Mouse (Mus musculus): ENCODE results near the gene Cp. TPM values are rescaled to one million over a fixed set of nuclear protein-coding genes. Genes with fewer than 3 reads are reported as not detected.
"Not testable (repeated sequence)": the region's sequence is repeated elsewhere in the genome, so short reads cannot be mapped to it uniquely, and the experiment has no call there.

Cp gene
- polyA plus RNA-seq, 1 experiment from 2014 or later = 5.2 TPM

DNA sequence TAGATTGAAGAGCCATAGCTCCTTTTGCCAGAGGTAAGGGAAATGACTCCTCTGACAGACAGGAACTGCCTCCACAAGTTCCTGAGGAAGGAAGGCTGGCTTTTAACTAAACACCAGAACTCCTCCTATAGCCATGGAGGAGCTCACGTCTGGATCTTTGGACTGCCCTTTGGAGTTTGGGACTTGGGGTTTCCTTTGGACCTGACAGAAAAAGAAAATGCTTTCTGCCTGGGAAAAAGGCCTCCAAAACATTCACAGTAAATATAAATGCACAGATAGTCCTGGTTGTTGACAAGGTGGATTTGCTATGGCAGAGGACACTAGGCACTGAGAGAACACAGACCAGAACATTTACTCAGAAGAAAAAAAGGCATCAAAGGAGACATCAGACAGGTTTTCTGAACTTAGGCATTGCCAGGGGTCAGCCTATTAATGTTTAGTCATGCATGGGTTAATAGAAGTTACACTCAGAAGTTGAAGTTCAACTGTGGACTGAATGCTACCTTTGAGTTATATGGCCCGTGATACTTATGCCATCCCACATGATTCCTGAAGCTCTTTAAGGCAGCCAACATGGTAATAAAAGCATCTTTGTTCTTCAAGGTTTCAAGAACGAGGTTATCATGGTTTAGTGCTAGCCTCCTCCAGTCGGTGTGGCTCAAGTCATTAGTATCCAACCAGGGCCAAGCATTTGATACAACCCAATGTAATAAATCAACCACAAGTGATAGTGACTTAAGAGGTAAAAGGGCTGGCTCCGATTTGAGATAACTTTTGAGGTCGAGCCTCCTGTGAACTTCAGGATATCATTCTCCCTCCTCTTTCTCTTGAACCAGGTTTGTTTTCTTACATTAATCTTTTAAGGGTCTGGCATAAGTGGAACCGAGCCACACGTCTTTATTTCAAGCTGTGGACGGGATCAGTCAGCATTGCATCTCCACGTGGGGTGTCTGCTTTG is 77.2 kb downstream of the Cp start:
- no peaks in the 10 kb centered on the region for H3K27me3 ChIP-seq (replicated peaks; ENCODE audit: control insufficient read depth, insufficient read depth, low read length)
- ATAC-seq (no peak), DNase-seq (ENCODE audit: low spot score) (no peak)
- H3K27ac ChIP-seq (ENCODE audit: low read depth, low read length) = no peak overlapping the region
- no peaks in the 10 kb centered on the region for H3K9me3 ChIP-seq (replicated peaks; ENCODE audit: control insufficient read depth, low read length)
- H3K4me2 ChIP-seq (ENCODE audit: low read length) = peak overlapping the region; percentile 80
- H3K4me1 ChIP-seq (ENCODE audit: control insufficient read depth, insufficient read depth, low read length) = peaks cover 10% of the 10 kb centered on the region; the same call in 1 of the 2 replicates
- H3K36me3 ChIP-seq (ENCODE audit: control insufficient read depth, insufficient read depth, low read length) = no peaks in the 10 kb centered on the region
- peak overlapping the region; percentile 72 for H3K9ac ChIP-seq (ENCODE audit: low read length)
- WGBS = 20% methylated on average over 10 of the region's 10 CpGs
- H3K4me3 ChIP-seq (ENCODE audit: low read depth, low read length) = peak overlapping the region; percentile 69

DNA sequence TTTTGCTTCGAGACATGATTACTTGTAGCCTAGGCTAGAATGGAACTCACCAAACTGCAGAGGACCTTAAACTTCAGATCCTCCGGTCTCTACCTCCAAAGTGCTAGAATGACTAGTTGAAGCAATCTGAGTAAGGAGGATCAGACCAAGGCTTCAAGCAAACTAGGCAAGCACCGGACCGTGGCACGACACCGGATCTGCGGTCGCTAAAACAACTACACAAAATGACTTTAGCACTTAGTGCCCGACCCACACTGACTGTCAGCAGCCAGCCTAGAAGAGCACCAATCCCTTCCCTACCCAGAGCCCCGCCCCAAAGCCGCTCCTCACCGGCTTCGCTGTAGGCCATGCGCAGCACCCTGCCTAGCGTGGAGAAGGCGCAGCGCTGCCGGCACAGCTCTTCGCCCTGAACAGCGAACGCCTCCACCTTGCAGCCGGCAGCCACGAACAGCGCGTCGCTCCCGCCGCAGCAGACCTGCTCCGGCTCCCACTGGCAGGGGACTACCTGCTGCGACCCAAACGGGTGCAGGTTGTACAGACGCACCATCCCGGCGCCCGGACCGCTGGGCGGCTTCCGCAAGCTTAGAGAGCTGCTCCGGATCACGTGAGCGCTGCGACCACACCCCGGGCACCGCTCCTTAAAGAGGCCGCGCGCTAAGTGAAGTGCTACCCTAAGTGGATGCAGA is 78.0 kb downstream of the Cp start, which contains the start of gene Hps3:
Hps3 (minus strand) TSS at position 597 of the 686 bp plus-strand sequence.
- DNase-seq (ENCODE audit: low spot score) (peak; percentile 92), ATAC-seq (peak; percentile 99)
- no peaks in the 10 kb centered on the region for H3K36me3 ChIP-seq (ENCODE audit: control insufficient read depth, insufficient read depth, low read length)
- under 1% methylated on average over 47 of the region's 47 CpGs for WGBS
- H3K4me1 ChIP-seq (ENCODE audit: control insufficient read depth, insufficient read depth, low read length) = peaks cover 10% of the 10 kb centered on the region; the same call in 1 of the 2 replicates
- peak within 1 kb of the TSS; percentile 80 for H3K4me2 ChIP-seq (ENCODE audit: low read length)
- no peaks in the 10 kb centered on the region for H3K9me3 ChIP-seq (replicated peaks; ENCODE audit: control insufficient read depth, low read length)
- H3K9ac ChIP-seq (ENCODE audit: low read length) = peak within 1 kb of the TSS; percentile 72
- H3K4me3 ChIP-seq (ENCODE audit: low read depth, low read length) = peak within 1 kb of the TSS; percentile 69
- no peaks in the 10 kb centered on the region for H3K27me3 ChIP-seq (replicated peaks; ENCODE audit: control insufficient read depth, insufficient read depth, low read length)
- H3K27ac ChIP-seq (ENCODE audit: low read depth, low read length) = no peak within 1 kb of the TSS

DNA sequence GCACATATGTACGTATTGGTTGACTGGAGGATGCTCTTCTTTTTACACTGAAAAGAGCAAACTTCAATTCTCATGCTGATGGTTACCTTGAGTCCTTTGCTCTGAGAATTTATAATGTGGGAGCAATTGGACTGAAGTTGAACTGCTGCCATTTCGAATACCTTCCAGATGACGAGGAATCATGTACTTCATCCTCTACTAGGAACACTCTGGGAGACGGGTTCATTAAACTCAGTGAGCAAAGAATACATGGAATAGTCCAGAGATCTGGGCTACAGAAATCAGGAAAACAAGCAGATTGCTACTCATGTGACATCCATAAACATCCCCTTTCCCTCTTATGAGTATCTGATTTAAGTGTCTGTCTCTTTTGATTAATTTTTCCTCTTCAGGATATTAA is 79.2 kb downstream of the Cp start:
- 76% methylated on average over 4 of the region's 4 CpGs for WGBS
- H3K4me2 ChIP-seq (ENCODE audit: low read length) = no peak overlapping the region
- H3K9ac ChIP-seq (ENCODE audit: low read length) = no peak overlapping the region
- H3K4me1 ChIP-seq (ENCODE audit: control insufficient read depth, insufficient read depth, low read length) = peaks cover 10% of the 10 kb centered on the region; the same call in 1 of the 2 replicates
- DNase-seq (ENCODE audit: low spot score) (no peak), ATAC-seq (no peak)
- H3K27me3 ChIP-seq (replicated peaks; ENCODE audit: control insufficient read depth, insufficient read depth, low read length) = no peaks in the 10 kb centered on the region
- no peak overlapping the region for H3K27ac ChIP-seq (ENCODE audit: low read depth, low read length)
- no peak overlapping the region for H3K4me3 ChIP-seq (ENCODE audit: low read depth, low read length)
- no peaks in the 10 kb centered on the region for H3K9me3 ChIP-seq (replicated peaks; ENCODE audit: control insufficient read depth, low read length)
- no peaks in the 10 kb centered on the region for H3K36me3 ChIP-seq (ENCODE audit: control insufficient read depth, insufficient read depth, low read length)

- 97% methylated on average over 6 of the region's 7 CpGs for WGBS
- not testable (repeated sequence) for H3K4me2 ChIP-seq (ENCODE audit: low read length); H3K27me3 ChIP-seq (replicated peaks; ENCODE audit: control insufficient read depth, insufficient read depth, low read length); H3K9ac ChIP-seq (ENCODE audit: low read length); DNase-seq (ENCODE audit: low spot score); H3K9me3 ChIP-seq (replicated peaks; ENCODE audit: control insufficient read depth, low read length); ATAC-seq; H3K27ac ChIP-seq (ENCODE audit: low read depth, low read length); H3K36me3 ChIP-seq (ENCODE audit: control insufficient read depth, insufficient read depth, low read length); H3K4me3 ChIP-seq (ENCODE audit: low read depth, low read length); H3K4me1 ChIP-seq (ENCODE audit: control insufficient read depth, insufficient read depth, low read length)
These were observed 84.6 kb downstream of the Cp start for GRCm38 (mm10) chr3:20041461-20041860.

DNA sequence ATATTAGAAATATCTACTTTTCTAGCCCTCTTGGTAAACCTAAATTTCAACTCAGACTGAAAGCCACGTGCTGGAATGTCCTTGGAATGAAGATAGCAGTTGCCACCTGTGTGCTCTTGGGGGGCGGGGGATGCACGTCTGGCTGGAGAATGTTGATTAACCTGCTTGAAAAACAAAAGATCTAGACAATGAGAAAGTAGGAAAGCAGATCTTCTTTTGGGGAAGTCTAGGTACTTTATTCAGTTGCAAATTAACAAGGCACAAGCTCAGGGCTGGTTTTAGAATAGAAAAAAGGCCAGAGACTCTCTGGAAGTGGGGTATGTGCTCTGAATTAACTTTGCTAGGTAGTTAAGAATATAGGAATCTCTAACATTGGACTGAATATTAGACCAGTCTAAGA is 87.9 kb downstream of the Cp start:
- H3K27me3 ChIP-seq (replicated peaks; ENCODE audit: control insufficient read depth, insufficient read depth, low read length); H3K4me3 ChIP-seq (ENCODE audit: low read depth, low read length); ATAC-seq; H3K9me3 ChIP-seq (replicated peaks; ENCODE audit: control insufficient read depth, low read length); H3K4me2 ChIP-seq (ENCODE audit: low read length); H3K27ac ChIP-seq (ENCODE audit: low read depth, low read length); DNase-seq (ENCODE audit: low spot score); H3K36me3 ChIP-seq (ENCODE audit: control insufficient read depth, insufficient read depth, low read length); H3K4me1 ChIP-seq (ENCODE audit: control insufficient read depth, insufficient read depth, low read length); H3K9ac ChIP-seq (ENCODE audit: low read length): not testable (repeated sequence)
- 56% methylated on average over 3 of the region's 3 CpGs for WGBS

DNA sequence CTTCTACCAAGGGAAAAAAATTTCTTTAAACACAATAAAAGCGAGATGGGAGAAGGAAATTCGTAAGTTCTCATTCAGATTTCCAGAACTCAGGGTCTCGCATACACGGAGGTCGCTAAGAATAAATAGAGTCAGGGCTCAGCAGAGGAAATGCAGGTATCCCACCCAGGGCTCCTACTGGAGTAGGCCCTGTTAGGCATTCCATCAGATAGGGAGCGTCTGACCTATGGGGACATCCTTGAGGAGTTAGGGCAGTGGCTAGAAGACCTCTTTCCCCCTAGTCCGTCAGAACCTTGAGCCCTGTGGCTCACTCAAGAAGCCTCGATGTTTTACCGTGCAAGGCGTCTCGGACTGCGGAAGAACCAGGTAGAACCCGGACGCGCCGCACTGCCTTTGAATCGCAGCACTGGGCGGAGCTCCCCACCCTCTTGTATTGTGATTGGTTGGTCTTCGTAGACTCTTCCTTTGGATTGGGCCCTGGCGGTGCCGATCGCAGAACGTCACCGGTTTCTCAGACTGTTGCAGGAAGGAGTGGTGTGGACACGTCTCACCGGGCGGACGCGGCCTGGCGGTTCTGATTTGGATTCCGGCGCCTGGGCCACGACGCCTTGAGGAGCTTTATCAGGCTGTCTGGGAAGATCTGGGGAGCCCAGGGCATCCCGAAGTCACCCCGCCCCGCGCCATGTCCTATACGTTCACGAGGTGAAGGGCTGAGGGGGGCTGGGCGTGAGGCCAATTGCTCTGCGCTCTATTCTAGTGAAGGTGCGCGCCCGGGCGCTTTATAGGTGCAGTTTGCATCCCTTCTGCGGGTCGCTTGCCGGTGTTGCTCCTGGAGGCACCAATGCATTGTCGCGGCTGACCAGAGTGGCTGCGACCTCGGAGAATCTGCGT is 100.7 kb downstream of the Cp start, which contains the start of gene Hltf:
Hltf (plus strand) TSS at position 506 of the 891 bp plus-strand sequence.
- no peaks in the 10 kb centered on the region for H3K9me3 ChIP-seq (replicated peaks; ENCODE audit: control insufficient read depth, low read length)
- peak; percentile 97 for DNase-seq (ENCODE audit: low spot score)
- H3K36me3 ChIP-seq (ENCODE audit: control insufficient read depth, insufficient read depth, low read length) = 0 out of 2 replicates have a peak, but pooled peaks cover 6% of the 10 kb centered on the region
- no peaks in the 10 kb centered on the region for H3K4me1 ChIP-seq (ENCODE audit: control insufficient read depth, insufficient read depth, low read length)
- H3K4me3 ChIP-seq (ENCODE audit: low read depth, low read length) = peak within 1 kb of the TSS; percentile 70
- H3K9ac ChIP-seq (ENCODE audit: low read length) = peak within 1 kb of the TSS; percentile 78
- peak within 1 kb of the TSS; percentile 47 for H3K4me2 ChIP-seq (ENCODE audit: low read length)
- no peaks in the 10 kb centered on the region for H3K27me3 ChIP-seq (replicated peaks; ENCODE audit: control insufficient read depth, insufficient read depth, low read length)
- peak within 1 kb of the TSS; percentile 72 for H3K27ac ChIP-seq (ENCODE audit: low read depth, low read length)
- WGBS = under 1% methylated on average over 54 of the region's 54 CpGs
- ATAC-seq = peak; percentile 100

- Histone ChIP-seq H3K27ac (ENCODE audit: low read depth, low read length) (peak overlapping the region; percentile 72; the same call in 1 of the 2 replicates), H3K9ac (ENCODE audit: low read length) (peak overlapping the region; percentile 78), H3K4me3 (ENCODE audit: low read depth, low read length) (peak overlapping the region; percentile 70), H3K4me2 (ENCODE audit: low read length) (peak overlapping the region; percentile 47), H3K9me3 (replicated peaks; ENCODE audit: control insufficient read depth, low read length) (no peaks in the 10 kb centered on the region), H3K4me1 (ENCODE audit: control insufficient read depth, insufficient read depth, low read length) (no peaks in the 10 kb centered on the region), H3K36me3 (ENCODE audit: control insufficient read depth, insufficient read depth, low read length) (0 out of 2 replicates have a peak, but pooled peaks cover 10% of the 10 kb centered on the region), H3K27me3 (replicated peaks; ENCODE audit: control insufficient read depth, insufficient read depth, low read length) (no peaks in the 10 kb centered on the region)
- ATAC-seq (peak; percentile 38; the same call in 1 of the 2 replicates), DNase-seq (ENCODE audit: low spot score) (peak; percentile 51)
- WGBS = 0% methylated on average over 6 of the region's 9 CpGs
These were observed 101.3 kb downstream of the Cp start for GRCm38 (mm10) chr3:20058197-20058541.

Data from forebrain, embryonic 14.5 days (tissue).